Mouse (Mus musculus): ENCODE data around the gene Sdsl. TPM values are rescaled to one million over a fixed set of nuclear protein-coding genes. Genes with fewer than 3 reads are reported as not detected.
A peak's percentile ranks its signal among the peaks of the same experiment; 100 is the strongest.
"Not testable (repeated sequence)": the region's sequence is repeated elsewhere in the genome, so short reads cannot be mapped to it uniquely, and the experiment has no call there.

Gene Sdsl
- total RNA-seq, 1 experiment from 2014 or later = 26.1 TPM

- not testable (repeated sequence) for ATAC-seq (replicated peaks in 1 of 2; ENCODE audit: insufficient read depth in 1 of 2, low FRiP score in 2 of 2, low TSS enrichment in 1 of 2, low read depth in 1 of 2, poor library complexity in 2 of 2, severe bottlenecking in 2 of 2)
Observed at GRCm38 (mm10) chr5:120500609-120501008, 28.0 kb upstream of the Sdsl start.

- no peak for ATAC-seq (replicated peaks in 1 of 2; ENCODE audit: insufficient read depth in 1 of 2, low FRiP score in 2 of 2, low TSS enrichment in 1 of 2, low read depth in 1 of 2, poor library complexity in 2 of 2, severe bottlenecking in 2 of 2)
Observed at GRCm38 (mm10) chr5:120499202-120499601, 26.6 kb upstream of the Sdsl start.

DNA sequence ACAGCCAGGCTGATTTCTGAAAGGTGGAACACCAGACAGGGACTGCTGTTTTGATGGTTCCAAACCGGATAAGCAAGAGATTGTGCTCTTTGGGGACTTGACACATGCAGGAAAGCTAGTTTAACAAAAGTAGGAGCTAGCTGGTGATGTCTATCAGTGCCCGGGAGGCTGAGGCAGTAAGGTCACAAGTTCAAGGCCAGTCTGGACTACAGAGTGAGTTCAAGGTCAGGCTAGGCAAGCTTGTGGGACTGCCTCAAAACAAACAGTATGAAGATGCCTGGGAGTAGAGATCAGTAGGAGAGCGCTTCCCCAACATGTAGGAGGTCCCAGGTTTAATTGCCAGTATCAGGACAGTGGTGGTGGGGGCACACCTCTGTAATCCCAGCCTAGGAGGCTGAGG lies 24.5 kb upstream of the Sdsl start:
- no peak for ATAC-seq (replicated peaks in 1 of 2; ENCODE audit: insufficient read depth in 1 of 2, low FRiP score in 2 of 2, low TSS enrichment in 1 of 2, low read depth in 1 of 2, poor library complexity in 2 of 2, severe bottlenecking in 2 of 2)

DNA sequence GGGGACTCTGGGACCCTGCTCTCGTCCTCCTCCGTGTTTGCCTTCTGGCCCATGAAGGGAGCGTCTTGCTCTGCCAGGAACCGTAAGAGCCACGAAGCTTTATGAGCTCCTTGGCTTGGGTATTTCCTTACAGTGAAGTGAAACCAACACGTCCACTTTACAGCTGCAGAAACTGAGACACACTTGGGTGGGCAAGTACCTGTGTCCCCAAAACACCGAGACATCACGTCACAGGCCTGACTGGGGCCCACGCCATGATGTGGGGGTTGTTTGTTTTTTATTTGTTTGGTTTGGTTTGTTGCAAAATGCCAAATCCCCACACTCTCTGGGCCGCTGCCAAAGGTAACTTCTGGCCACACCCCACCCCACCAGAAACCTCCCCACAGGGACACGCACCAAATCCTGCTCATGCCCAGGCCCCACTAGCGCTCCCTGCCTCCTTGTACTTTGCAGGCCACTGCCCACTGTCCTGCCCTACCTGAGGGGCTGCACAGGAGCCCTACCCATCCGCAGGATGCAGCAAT lies 23.2 kb upstream of the Sdsl start:
- ATAC-seq (replicated peaks in 1 of 2; ENCODE audit: insufficient read depth in 1 of 2, low FRiP score in 2 of 2, low TSS enrichment in 1 of 2, low read depth in 1 of 2, poor library complexity in 2 of 2, severe bottlenecking in 2 of 2) = no peak

- ATAC-seq (replicated peaks in 1 of 2; ENCODE audit: insufficient read depth in 1 of 2, low FRiP score in 2 of 2, low TSS enrichment in 1 of 2, low read depth in 1 of 2, poor library complexity in 2 of 2, severe bottlenecking in 2 of 2) = peak; percentile 69 to 81
Observed at GRCm38 (mm10) chr5:120495064-120495702, 22.6 kb upstream of the Sdsl start.

DNA sequence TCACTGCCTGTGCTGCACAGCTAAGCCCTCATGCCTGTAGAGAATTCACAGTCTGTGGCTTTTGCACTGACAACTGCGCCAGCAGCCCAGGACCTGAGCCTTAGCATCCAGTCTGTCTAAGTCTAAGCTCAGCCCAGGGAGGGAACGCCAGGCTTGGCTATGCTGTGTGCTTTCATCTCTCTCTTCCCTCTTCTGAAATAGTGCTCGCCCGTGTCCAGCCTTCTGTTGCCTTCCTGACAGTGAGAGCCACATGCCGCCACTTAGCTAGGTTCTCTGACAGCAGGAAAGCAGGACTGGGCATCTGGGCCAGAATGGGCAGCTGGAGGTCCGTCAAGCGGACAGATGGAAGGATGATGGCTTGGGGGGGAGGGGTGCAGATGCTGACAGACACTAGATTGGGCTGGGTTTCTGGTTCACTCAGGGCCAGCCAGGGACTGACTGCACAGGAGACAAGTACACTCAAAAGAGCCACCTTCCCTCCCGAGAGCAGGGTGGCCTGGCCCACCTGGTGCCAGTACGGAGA lies 21.3 kb upstream of the Sdsl start:
- no peak for ATAC-seq (replicated peaks in 1 of 2; ENCODE audit: insufficient read depth in 1 of 2, low FRiP score in 2 of 2, low TSS enrichment in 1 of 2, low read depth in 1 of 2, poor library complexity in 2 of 2, severe bottlenecking in 2 of 2)

DNA sequence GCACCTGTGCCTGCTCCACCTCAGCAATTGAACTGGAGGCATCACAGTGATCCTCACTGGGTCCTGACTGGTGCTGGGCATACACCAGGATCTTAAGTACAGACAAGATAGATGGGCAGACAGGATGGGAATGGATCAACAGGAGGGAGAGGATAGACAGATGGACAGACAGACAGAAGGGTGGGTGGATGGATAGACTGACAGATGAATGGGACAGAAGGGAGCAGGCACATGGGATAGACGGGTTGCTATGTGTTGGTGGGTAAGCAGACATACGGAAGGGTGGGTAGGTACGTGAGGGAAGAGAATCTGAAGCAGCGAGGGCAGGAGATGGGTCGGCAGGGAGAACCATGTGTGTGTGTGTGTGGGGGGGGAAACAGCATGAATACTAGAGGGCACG lies 20.8 kb upstream of the Sdsl start:
- ATAC-seq (replicated peaks in 1 of 2; ENCODE audit: insufficient read depth in 1 of 2, low FRiP score in 2 of 2, low TSS enrichment in 1 of 2, low read depth in 1 of 2, poor library complexity in 2 of 2, severe bottlenecking in 2 of 2) = no peak

- no peak for ATAC-seq (replicated peaks in 1 of 2; ENCODE audit: insufficient read depth in 1 of 2, low FRiP score in 2 of 2, low TSS enrichment in 1 of 2, low read depth in 1 of 2, poor library complexity in 2 of 2, severe bottlenecking in 2 of 2)
Observed at GRCm38 (mm10) chr5:120492437-120492836, 19.8 kb upstream of the Sdsl start.

GRCm38 (mm10) chr5:120490679-120491192 lies 18.1 kb upstream of the Sdsl start:
- no peak for ATAC-seq (replicated peaks in 1 of 2; ENCODE audit: insufficient read depth in 1 of 2, low FRiP score in 2 of 2, low TSS enrichment in 1 of 2, low read depth in 1 of 2, poor library complexity in 2 of 2, severe bottlenecking in 2 of 2)

GRCm38 (mm10) chr5:120487844-120488243 lies 15.2 kb upstream of the Sdsl start:
- no peak for ATAC-seq (replicated peaks in 1 of 2; ENCODE audit: insufficient read depth in 1 of 2, low FRiP score in 2 of 2, low TSS enrichment in 1 of 2, low read depth in 1 of 2, poor library complexity in 2 of 2, severe bottlenecking in 2 of 2)

DNA sequence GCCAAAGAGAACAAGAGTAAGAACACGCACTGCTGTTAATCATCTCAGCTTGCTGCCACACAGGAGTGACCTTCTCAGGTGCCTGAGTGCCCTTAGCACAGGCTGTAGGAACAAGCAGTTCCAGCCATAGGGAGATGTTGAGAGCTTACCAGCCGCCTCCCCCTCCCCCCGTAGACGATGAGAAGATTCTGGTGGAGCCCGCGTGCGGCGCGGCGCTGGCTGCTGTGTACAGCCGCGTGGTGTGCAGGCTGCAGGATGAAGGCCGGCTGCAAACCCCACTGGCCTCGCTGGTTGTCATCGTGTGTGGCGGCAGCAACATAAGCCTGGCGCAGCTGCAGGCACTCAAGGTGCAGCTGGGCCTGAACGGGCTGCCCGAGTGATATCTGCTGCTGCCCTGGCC lies 10.8 kb upstream of the Sdsl start:
- ATAC-seq (replicated peaks in 1 of 2; ENCODE audit: insufficient read depth in 1 of 2, low FRiP score in 2 of 2, low TSS enrichment in 1 of 2, low read depth in 1 of 2, poor library complexity in 2 of 2, severe bottlenecking in 2 of 2) = no peak

- no peak for ATAC-seq (replicated peaks in 1 of 2; ENCODE audit: insufficient read depth in 1 of 2, low FRiP score in 2 of 2, low TSS enrichment in 1 of 2, low read depth in 1 of 2, poor library complexity in 2 of 2, severe bottlenecking in 2 of 2)
Observed at GRCm38 (mm10) chr5:120481205-120481604, 8.6 kb upstream of the Sdsl start.

- ATAC-seq (replicated peaks in 1 of 2; ENCODE audit: insufficient read depth in 1 of 2, low FRiP score in 2 of 2, low TSS enrichment in 1 of 2, low read depth in 1 of 2, poor library complexity in 2 of 2, severe bottlenecking in 2 of 2) = no peak
Observed at GRCm38 (mm10) chr5:120479538-120479937, 6.9 kb upstream of the Sdsl start.

DNA sequence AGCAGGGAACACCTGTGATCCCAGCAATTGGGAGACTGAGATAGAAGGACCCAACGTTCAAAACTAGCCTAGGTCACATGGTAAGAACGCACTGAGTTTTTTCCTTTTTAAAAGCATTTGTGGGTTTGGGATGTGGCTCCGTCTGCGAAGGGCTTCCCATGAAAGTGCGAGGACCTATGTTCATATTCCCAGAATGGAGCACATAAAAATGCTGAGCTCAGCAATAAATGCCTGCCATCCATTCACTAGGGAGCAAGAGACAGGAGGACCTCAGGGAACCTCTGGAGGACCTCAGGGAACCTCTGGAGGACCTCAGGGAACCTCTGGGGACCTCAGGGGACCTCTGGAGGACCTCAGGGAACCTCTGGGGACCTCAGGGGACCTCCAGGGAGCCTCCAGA lies 5.4 kb upstream of the Sdsl start:
- ATAC-seq (replicated peaks in 1 of 2; ENCODE audit: insufficient read depth in 1 of 2, low FRiP score in 2 of 2, low TSS enrichment in 1 of 2, low read depth in 1 of 2, poor library complexity in 2 of 2, severe bottlenecking in 2 of 2) = no peak

GRCm38 (mm10) chr5:120476296-120476695 lies 3.7 kb upstream of the Sdsl start, which contains the start of gene Sds:
Gene Sds (plus strand): TSS chr5:120476526.
- ATAC-seq (replicated peaks in 1 of 2; ENCODE audit: insufficient read depth in 1 of 2, low FRiP score in 2 of 2, low TSS enrichment in 1 of 2, low read depth in 1 of 2, poor library complexity in 2 of 2, severe bottlenecking in 2 of 2) = no peak

GRCm38 (mm10) chr5:120475861-120476260 lies 3.3 kb upstream of the Sdsl start:
- ATAC-seq (replicated peaks in 1 of 2; ENCODE audit: insufficient read depth in 1 of 2, low FRiP score in 2 of 2, low TSS enrichment in 1 of 2, low read depth in 1 of 2, poor library complexity in 2 of 2, severe bottlenecking in 2 of 2) = no peak

DNA sequence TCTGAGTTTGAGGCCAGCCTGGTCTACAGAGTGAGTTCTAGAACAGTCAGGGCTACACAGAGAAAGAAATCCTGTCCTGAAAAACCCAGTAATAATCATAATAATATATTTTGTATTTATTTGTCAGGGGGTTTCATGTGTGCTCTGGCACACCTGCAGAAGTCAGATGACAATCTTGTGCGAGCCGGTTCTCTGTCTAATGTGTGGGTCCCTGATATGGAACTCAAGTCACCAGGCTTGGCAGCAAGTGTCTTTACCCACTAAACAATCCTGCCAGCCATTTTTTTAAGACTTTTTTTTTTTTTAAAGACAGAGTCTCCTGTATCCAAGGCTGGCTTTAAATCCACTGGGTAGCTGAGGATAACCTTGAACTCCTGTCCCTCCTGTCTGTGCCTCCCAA lies 751 bp upstream of the Sdsl start:
- no peak for ATAC-seq (replicated peaks in 1 of 2; ENCODE audit: insufficient read depth in 1 of 2, low FRiP score in 2 of 2, low TSS enrichment in 1 of 2, low read depth in 1 of 2, poor library complexity in 2 of 2, severe bottlenecking in 2 of 2)

- no peak for ATAC-seq (replicated peaks in 1 of 2; ENCODE audit: insufficient read depth in 1 of 2, low FRiP score in 2 of 2, low TSS enrichment in 1 of 2, low read depth in 1 of 2, poor library complexity in 2 of 2, severe bottlenecking in 2 of 2)
Observed at GRCm38 (mm10) chr5:120471538-120471937, 1.1 kb downstream of the Sdsl start.

GRCm38 (mm10) chr5:120468830-120469229 lies 3.8 kb downstream of the Sdsl start:
- no peak for ATAC-seq (replicated peaks in 1 of 2; ENCODE audit: insufficient read depth in 1 of 2, low FRiP score in 2 of 2, low TSS enrichment in 1 of 2, low read depth in 1 of 2, poor library complexity in 2 of 2, severe bottlenecking in 2 of 2)

Measured in hematopoietic stem cell, adult 5-6 weeks (primary cell).